Comparison of ENCODE assay signal across 17 mouse cellular contexts in the genomic region with DNA sequence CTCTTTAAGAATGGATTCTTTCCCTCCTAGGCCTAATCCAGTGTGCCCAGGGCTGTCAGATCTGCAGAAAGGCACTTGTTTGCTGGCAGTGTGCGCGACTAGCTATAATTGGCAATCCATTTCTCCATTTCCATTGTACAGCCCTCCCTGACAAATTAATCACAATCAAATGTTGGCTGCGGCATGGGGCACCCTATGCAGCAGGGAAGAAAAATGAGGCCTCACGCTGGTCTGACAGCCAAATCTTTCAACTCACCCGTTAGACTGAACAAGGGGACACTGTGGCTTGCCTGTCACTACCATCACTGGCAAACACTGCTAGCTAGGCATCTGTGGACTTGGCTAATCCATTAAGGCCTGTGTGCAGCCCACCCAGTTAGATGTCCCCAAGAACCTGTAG.
A peak's percentile ranks its signal among the peaks of the same experiment; 100 is the strongest.
DNase-seq lines count a peak whose midpoint lies in the region; ATAC-seq and TF ChIP-seq lines count a peak whose summit lies in the region.
"Had no signal": no experiment of that assay in that cellular context is flagged by ENCODE, and none has a peak within 500 bp of the region (broad histone marks: within the 10 kb centered on the region; RNA-seq: fewer than 3 reads in every experiment).

No protein-coding gene starts in this region.

- WGBS in midbrain, embryonic 12.5 days: 77% methylated on average over 5 of the region's 5 CpGs
- WGBS in midbrain, embryonic 11.5 days: 77% methylated on average over 5 of the region's 5 CpGs
- WGBS in forebrain, postnatal 0 days: 35% methylated on average over 5 of the region's 5 CpGs
- 32% methylated on average over 5 of the region's 5 CpGs for WGBS in hindbrain, postnatal 0 days

- no peaks in the 10 kb centered on the region for H3K9me3 ChIP-seq in midbrain, embryonic 12.5 days
- H3K9me3 ChIP-seq in midbrain, embryonic 11.5 days (ENCODE audit: control insufficient read depth, low read length): no peaks in the 10 kb centered on the region
- no peaks in the 10 kb centered on the region for H3K9me3 ChIP-seq in forebrain, postnatal 0 days (ENCODE audit: low read length)
- no peaks in the 10 kb centered on the region for H3K9me3 ChIP-seq in hindbrain, postnatal 0 days (ENCODE audit: low read length)
- H3K9me3 ChIP-seq: embryonic facial prominence, embryonic 15.5 days; intestine, embryonic 15.5 days; neural tube, embryonic 13.5 days had no signal

- DNase-seq in cerebellum, postnatal 14 days: peak; percentile 5 to 11
- no peak for DNase-seq in cerebellum, adult 18-20 months
- no peak for DNase-seq in midbrain, embryonic 11.5 days (ENCODE audit: low spot score, missing footprints)
- peak; percentile 45 for DNase-seq in forebrain, postnatal 0 days
- DNase-seq in hindbrain, postnatal 0 days (ENCODE audit: low spot score): peak; percentile 60
- DNase-seq in gastrocnemius, postnatal 25 days: no peak
- no peak for DNase-seq in gastrocnemius, postnatal 14 days
- DNase-seq: adrenal gland, postnatal 10 days; cerebellum, adult 8-10 months; heart, postnatal 10 days; layer of hippocampus, postnatal 36 days; lung, adult 18-20 months; thymus, postnatal 36 days had no signal

- no peaks in the 10 kb centered on the region for H3K27me3 ChIP-seq in midbrain, embryonic 12.5 days
- no peaks in the 10 kb centered on the region for H3K27me3 ChIP-seq in midbrain, embryonic 11.5 days (ENCODE audit: control insufficient read depth, insufficient read depth, low read length)
- no peaks in the 10 kb centered on the region for H3K27me3 ChIP-seq in forebrain, postnatal 0 days (ENCODE audit: insufficient read depth, low read length)
- no peaks in the 10 kb centered on the region for H3K27me3 ChIP-seq in hindbrain, postnatal 0 days (ENCODE audit: insufficient read depth, low read length)
- H3K27me3 ChIP-seq: embryonic facial prominence, embryonic 15.5 days; intestine, embryonic 15.5 days had no signal

- H3K4me1 ChIP-seq in midbrain, embryonic 12.5 days: no peaks in the 10 kb centered on the region; the same call in 1 of the 2 replicates
- H3K4me1 ChIP-seq in midbrain, embryonic 11.5 days (ENCODE audit: control insufficient read depth, insufficient read depth, low read length): no peaks in the 10 kb centered on the region
- H3K4me1 ChIP-seq in forebrain, postnatal 0 days (ENCODE audit: insufficient read depth): no peaks in the 10 kb centered on the region
- H3K4me1 ChIP-seq in hindbrain, postnatal 0 days (ENCODE audit: insufficient read depth, low read length): no peaks in the 10 kb centered on the region
- H3K4me1 ChIP-seq: embryonic facial prominence, embryonic 15.5 days; intestine, embryonic 15.5 days; neural tube, embryonic 13.5 days had no signal

- H3K36me3 ChIP-seq in midbrain, embryonic 12.5 days: no peaks in the 10 kb centered on the region
- H3K36me3 ChIP-seq in midbrain, embryonic 11.5 days (ENCODE audit: control insufficient read depth, insufficient read depth, low read length): no peaks in the 10 kb centered on the region
- no peaks in the 10 kb centered on the region for H3K36me3 ChIP-seq in forebrain, postnatal 0 days (ENCODE audit: insufficient read depth)
- H3K36me3 ChIP-seq in hindbrain, postnatal 0 days (ENCODE audit: insufficient read depth, low read length): no peaks in the 10 kb centered on the region
- H3K36me3 ChIP-seq: embryonic facial prominence, embryonic 15.5 days; intestine, embryonic 15.5 days; neural tube, embryonic 13.5 days had no signal

- no peak overlapping the region for H3K27ac ChIP-seq in midbrain, embryonic 12.5 days (replicated peaks)
- H3K27ac ChIP-seq in midbrain, embryonic 11.5 days (ENCODE audit: low read depth, low read length): no peak overlapping the region
- H3K27ac ChIP-seq in forebrain, postnatal 0 days (ENCODE audit: low read depth, low read length): no peak overlapping the region
- H3K27ac ChIP-seq in hindbrain, postnatal 0 days: no peak overlapping the region
- H3K27ac ChIP-seq: embryonic facial prominence, embryonic 15.5 days; intestine, embryonic 15.5 days; neural tube, embryonic 13.5 days had no signal

- TF ChIP-seq CTCF in forebrain, postnatal 0 days (IDR thresholded peaks at IDR 0.05; ENCODE audit: low read depth): no peak
- no peak for TF ChIP-seq CTCF in hindbrain, postnatal 0 days (IDR thresholded peaks at IDR 0.05; ENCODE audit: low read depth)

- no peak overlapping the region for H3K9ac ChIP-seq in midbrain, embryonic 12.5 days (replicated peaks)
- H3K9ac ChIP-seq in midbrain, embryonic 11.5 days (ENCODE audit: low read length): no peak overlapping the region
- no peak overlapping the region for H3K9ac ChIP-seq in forebrain, postnatal 0 days
- H3K9ac ChIP-seq in hindbrain, postnatal 0 days (replicated peaks; ENCODE audit: low read length): no peak overlapping the region
- H3K9ac ChIP-seq: embryonic facial prominence, embryonic 15.5 days; intestine, embryonic 15.5 days; neural tube, embryonic 13.5 days had no signal

- ATAC-seq in midbrain, embryonic 12.5 days (ENCODE audit: low FRiP score, low read depth): peak; percentile 71; the same call in 1 of the 2 replicates
- no peak for ATAC-seq in midbrain, embryonic 11.5 days (ENCODE audit: low FRiP score)
- ATAC-seq in forebrain, postnatal 0 days: peak; percentile 81
- peak; percentile 82 for ATAC-seq in hindbrain, postnatal 0 days
- ATAC-seq: intestine, embryonic 15.5 days had no signal

- H3K4me3 ChIP-seq in midbrain, embryonic 12.5 days: no peak overlapping the region
- H3K4me3 ChIP-seq in midbrain, embryonic 11.5 days (ENCODE audit: low read depth, low read length): no peak overlapping the region
- no peak overlapping the region for H3K4me3 ChIP-seq in forebrain, postnatal 0 days (ENCODE audit: low read depth, low read length)
- no peak overlapping the region for H3K4me3 ChIP-seq in hindbrain, postnatal 0 days (ENCODE audit: low read length)
- H3K4me3 ChIP-seq: embryonic facial prominence, embryonic 15.5 days; intestine, embryonic 15.5 days; neural tube, embryonic 13.5 days had no signal

- intact Hi-C loops in gastrocnemius, postnatal 14 days (cut with DNase I; ENCODE audit: low total_unique reads): no loop called here

- H3K4me2 ChIP-seq in midbrain, embryonic 12.5 days (replicated peaks): no peak overlapping the region
- H3K4me2 ChIP-seq in midbrain, embryonic 11.5 days: no peak overlapping the region
- no peak overlapping the region for H3K4me2 ChIP-seq in forebrain, postnatal 0 days (ENCODE audit: low read depth)
- no peak overlapping the region for H3K4me2 ChIP-seq in hindbrain, postnatal 0 days (ENCODE audit: low read depth, low read length)
- H3K4me2 ChIP-seq: embryonic facial prominence, embryonic 15.5 days; intestine, embryonic 15.5 days; neural tube, embryonic 13.5 days had no signal

Comparison
In these comparisons a context has a peak if more than half of its experiments do, and no peak if none do; other contexts are left out.
1. DNase-seq: peak in cerebellum, postnatal 14 days (2 of 2), forebrain, postnatal 0 days (single experiment) and hindbrain, postnatal 0 days (single experiment); none in cerebellum, adult 18-20 months (0 of 2), midbrain, embryonic 11.5 days (single experiment), gastrocnemius, postnatal 25 days (single experiment) and gastrocnemius, postnatal 14 days (single experiment).